Mouse (Mus musculus): ENCODE measurements around the gene Rps28. TPM values are rescaled to one million over a fixed set of nuclear protein-coding genes. Genes with fewer than 3 reads are reported as not detected.
A peak's percentile ranks its signal among the peaks of the same experiment; 100 is the strongest.

The Rps28 gene
- total RNA-seq, 2 experiments from 2014 or later = 1,292 to 1,451 TPM

GRCm38 (mm10) chr17:33815399-33815798 lies 9.0 kb downstream of the Rps28 start:
- DNase-seq (ENCODE audit: low spot score in 2 of 2) = no peak

DNA sequence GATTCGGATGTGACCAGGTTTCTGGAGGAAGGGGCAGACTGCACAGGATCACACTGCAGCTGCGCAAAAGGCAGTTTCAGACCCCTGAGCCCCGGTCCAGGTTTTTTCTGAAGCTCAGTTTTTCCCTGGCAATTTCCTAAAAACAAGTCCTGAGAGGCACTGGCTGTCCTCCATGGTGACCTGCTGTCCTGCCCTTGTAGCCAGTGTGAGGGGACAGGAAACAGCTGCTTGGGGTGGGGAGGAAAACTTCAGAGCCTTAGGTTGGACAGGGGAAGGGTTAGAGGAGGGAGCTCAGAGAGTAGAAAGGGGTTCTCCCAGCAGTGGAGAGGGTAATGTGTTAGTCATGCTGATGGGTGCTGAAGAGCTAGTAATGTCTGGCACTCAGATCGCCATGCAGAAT lies 11.4 kb downstream of the Rps28 start:
- no peak for DNase-seq (ENCODE audit: low spot score in 2 of 2)

DNA sequence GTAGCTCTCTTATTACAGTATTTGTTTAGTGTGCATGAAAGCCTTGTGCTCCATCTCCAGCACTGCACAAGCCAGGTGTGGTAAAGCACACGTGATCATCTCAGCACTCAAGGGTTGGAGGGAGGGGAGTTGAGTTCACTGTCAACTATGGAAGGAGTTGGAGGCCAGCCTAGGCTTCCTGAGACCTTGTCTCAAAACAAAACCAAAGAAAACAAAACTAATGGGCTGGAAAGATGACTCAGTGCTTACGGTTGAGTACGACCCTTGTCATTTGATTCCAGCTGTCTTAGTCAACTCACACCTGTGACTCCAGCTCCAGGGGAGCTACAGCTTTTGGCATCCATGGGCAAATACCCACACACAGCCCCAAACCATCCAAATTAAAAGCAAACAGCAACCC lies 11.9 kb downstream of the Rps28 start:
- no peak for DNase-seq (ENCODE audit: low spot score in 2 of 2)

GRCm38 (mm10) chr17:33811142-33811516 lies 13.2 kb downstream of the Rps28 start:
- no peak for DNase-seq (ENCODE audit: low spot score in 2 of 2)

DNA sequence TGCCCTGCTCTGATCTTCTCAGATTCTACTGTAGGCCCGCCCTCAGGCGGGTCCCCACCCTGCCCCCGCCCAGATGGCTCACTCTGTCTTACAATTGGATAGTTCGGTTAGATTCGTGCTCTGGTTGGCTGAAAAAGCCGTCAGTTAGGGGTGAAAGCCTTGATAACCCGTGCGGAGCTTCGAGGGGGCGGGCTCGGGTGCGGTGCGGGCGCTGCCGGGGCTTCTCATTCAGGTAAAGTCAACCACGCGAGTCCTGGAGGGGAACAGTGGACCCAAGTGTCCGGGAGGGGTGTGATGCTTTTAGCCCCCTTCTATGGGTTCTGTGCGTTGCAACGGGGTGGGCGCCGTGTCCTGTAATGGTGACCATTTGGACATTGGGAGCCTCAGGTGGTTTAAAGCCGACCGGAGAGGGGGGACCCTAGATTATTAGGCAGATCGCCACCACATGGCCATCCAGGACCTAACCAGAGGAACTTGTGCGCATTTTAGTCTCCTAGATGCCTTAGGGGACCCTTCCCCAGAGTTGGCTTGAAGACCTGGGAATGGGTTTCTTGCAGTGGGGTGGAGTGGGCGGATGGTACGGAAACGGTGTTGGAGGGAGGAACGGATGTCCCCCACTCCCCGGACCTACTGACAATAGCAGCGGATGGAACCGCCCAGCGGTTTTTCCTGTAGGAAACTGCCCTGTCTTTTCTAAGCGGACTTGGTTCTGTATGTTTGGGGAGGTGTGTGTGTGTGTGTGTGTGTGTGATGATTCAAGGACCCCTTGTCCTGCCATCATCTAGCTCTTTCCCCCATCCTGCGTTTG lies 13.8 kb downstream of the Rps28 start, which contains the start of gene Kank3:
Gene Kank3 (plus strand): TSS at position 186 of the 808 bp plus-strand sequence.
- DNase-seq (ENCODE audit: low spot score in 2 of 2) = peak; percentile 89 to 91

- no peak for DNase-seq (ENCODE audit: low spot score in 2 of 2)
Observed at GRCm38 (mm10) chr17:33808192-33808591, 16.2 kb downstream of the Rps28 start.

DNA sequence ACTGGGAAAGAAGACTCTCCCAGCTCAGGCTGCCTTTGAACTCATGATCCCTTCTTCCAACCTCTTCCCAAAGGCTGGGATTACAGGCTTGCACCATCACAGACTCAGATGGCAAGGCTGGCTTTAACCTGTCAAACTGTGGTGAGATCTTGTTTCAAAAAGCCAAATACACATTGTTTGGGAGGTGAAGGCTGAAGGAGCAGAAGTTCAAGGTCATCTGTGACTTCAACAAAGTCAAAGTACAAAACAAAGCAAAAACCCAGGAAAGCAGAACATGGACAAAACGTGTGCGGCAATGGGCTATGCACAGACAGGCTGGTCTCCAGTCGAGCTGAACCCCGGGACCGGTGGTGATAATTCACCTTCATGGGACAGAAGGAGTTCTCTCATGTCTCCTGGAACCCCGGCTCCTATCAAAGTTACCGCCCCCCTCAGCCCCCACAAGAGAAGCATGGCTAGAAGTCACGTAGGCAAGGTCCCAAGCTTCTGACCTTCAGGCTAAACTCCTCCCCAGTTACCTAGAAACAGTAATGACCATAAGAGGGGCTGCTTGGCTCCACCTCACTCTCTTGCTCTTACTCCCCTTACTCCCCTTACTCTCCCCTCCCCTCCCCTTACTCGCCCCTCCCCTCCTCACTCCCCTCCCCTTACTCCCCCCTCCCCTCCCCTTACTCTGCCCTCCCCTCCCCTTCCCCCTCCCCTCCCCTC lies 17.0 kb downstream of the Rps28 start:
- DNase-seq (ENCODE audit: low spot score in 2 of 2) = no peak

GRCm38 (mm10) chr17:33804745-33805144 lies 19.6 kb downstream of the Rps28 start:
- no peak for DNase-seq (ENCODE audit: low spot score in 2 of 2)

DNA sequence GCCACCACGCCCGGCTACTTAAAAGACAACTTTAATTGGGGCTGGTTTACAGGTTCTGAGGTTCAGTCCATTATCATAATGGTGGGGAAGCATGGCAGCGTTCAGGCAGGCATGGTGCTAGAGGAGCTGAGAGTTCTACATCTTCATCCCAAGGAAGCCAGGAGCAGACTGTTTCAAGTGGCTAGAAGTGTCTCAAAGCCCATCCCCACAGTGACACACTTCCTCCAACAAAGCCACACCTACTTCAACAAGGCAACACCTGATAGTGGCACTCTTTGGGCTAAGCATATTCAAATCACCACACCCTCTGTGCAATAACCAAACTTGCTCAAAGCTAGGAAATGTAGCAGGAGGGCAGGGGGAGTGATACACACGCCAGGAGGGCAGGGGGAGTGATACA lies 20.2 kb downstream of the Rps28 start:
- DNase-seq (ENCODE audit: low spot score in 2 of 2) = no peak

DNA sequence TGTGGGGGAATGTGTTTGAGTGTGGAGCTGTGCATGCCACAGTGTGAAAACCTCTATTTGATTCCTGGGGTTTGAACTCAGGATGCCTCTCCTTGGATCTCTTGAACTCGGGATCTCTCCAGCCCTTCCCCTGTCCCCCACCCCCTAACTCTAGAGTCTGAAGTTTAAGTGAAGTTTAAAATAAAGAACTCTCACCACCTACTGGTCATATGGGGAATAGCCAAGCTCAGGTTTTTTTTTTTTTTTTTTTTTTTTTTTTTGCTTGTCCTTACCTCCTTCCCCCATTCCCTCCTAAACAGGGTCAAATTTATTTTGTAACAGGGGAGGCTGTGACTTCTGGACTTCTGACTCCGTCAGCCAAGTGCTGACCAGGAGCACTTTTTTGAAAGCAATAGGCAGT lies 22.1 kb downstream of the Rps28 start:
- no peak for DNase-seq (ENCODE audit: low spot score in 2 of 2)

DNA sequence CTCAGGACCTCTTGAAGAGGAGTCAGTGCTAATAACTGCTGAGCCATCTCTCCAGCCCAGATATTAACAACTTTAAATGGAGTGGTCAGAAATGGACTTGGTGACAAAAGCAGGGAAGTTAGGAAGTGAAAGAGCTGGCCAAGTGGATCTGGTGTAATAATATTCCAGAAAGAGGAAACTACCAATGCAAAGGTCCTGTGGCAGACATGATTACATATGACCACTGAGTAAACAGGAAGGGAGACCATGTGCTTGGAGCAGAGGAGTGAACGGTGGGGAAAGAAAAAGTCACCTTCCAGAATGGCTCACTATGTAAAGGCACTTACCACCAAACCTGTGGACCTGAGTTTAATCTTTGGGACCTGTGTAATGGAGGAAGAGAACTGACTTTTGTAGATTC lies 25.1 kb downstream of the Rps28 start:
- no peak for DNase-seq (ENCODE audit: low spot score in 2 of 2)

- DNase-seq (ENCODE audit: low spot score in 2 of 2) = no peak
Observed at GRCm38 (mm10) chr17:33798306-33798705, 26.1 kb downstream of the Rps28 start.

GRCm38 (mm10) chr17:33788732-33789131 lies 35.6 kb downstream of the Rps28 start:
- no peak for DNase-seq (ENCODE audit: low spot score in 2 of 2)

GRCm38 (mm10) chr17:33786375-33786774 lies 38.0 kb downstream of the Rps28 start:
- no peak for DNase-seq (ENCODE audit: low spot score in 2 of 2)

- DNase-seq (ENCODE audit: low spot score in 2 of 2) = no peak
Observed at GRCm38 (mm10) chr17:33784939-33785338, 39.4 kb downstream of the Rps28 start.

- peak; percentile 70 to 72 for DNase-seq (ENCODE audit: low spot score in 2 of 2)
Observed at GRCm38 (mm10) chr17:33783408-33783807, 41.0 kb downstream of the Rps28 start.

GRCm38 (mm10) chr17:33782067-33782466 lies 42.3 kb downstream of the Rps28 start:
- DNase-seq (ENCODE audit: low spot score in 2 of 2) = no peak

DNA sequence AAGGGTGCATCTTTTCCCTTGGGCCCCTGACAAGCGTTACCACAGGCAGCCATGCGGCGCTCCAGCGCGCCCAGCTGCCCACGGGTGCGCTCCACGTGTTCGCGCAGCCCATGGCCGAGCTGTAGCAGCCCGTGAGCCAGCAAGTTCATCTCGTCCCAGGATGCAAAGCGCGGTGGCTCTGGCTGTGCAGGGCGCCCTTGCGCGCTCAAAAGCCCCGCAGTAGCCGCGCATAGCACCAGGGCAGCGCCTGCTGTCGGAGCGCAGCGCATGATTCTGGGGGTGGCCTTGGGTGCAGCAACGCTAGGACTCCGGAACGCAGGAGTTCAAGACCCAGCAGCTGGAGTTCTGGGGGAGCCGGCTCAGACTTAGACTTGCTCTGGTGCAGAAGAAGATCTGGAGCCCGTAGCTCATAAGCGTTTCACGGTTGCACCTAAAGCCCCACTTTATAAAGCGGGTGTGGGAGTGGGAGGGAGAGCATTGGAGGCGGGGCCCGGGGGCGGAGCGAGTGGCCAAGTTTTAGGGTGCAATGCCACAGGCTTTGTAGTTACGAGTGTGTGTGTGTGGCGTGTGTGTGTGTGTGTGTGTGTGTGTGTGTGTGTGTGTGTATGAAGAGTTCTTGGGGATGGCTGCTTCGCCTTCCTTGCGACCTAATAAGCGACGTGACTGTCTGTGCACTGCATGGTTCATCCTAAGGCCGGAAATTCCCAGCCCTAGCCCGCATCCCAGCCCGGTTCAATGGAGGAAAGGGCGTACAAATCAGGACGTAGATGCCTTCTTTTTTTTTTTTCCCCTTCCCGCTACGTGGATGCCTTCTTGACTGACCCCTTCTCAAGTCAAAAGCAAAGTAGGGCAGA lies 43.0 kb downstream of the Rps28 start, which contains the start of gene Angptl4:
Gene Angptl4 (minus strand): TSS at position 707 of the 854 bp plus-strand sequence.
- peak; percentile 74 to 82 for DNase-seq (ENCODE audit: low spot score in 2 of 2)

DNA sequence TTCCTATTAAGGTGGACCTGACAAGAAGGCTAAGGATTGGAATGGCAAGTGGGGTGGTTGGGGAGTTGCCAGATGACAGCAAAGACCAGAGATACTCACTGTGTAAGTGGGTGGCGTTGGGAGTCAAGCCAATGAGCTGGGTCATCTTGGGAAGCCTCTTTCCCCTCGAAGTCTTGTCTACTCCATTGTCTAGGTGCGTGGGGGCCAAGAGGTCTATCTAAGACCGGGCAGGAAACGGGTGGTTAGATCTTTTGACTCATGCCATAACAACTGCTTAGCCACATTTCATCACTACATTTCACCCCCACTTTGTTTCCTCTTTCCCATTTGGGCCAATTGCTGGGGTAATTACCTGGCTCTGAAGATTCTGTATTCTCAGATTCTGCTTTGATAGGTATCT lies 43.9 kb downstream of the Rps28 start:
- peak in 1 of 2 experiments; percentile 52 for DNase-seq (ENCODE audit: low spot score in 2 of 2)

GRCm38 (mm10) chr17:33779967-33780295 lies 44.4 kb downstream of the Rps28 start:
- no peak for DNase-seq (ENCODE audit: low spot score in 2 of 2)

DNA sequence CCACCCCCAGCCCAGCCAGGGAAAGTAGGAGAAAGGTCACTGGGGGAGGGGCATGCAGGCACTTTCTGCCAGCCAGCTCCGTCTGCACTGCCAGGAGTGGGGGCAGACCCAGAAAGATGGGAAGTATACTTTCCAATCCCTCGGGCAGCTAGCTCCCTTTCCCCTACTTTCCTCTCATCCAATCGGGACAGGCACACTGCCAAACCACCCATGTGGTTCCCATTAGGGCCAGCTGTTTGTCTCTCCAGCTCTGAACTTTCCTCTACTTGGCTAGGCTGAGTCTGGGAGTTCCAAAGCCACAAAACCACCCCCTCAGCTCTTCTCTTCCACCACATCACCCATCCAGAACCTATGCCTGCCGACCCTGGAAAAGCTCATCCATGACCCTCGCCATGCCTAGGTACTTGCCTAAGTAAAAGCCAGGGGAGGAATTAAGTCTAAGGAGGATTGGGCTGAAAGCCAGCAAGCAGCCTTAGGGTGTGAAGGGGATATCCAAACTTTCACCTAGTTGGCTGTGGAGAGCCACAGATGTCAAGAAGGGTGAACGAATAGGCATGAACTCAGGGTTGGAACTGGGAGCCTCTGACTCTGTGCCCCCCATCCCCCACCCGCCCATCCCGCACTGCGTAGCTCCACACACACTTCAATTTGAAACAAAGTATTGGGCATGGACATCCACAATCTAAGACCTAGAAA lies 44.9 kb downstream of the Rps28 start:
- DNase-seq (ENCODE audit: low spot score in 2 of 2) = peak; percentile 72 to 86
